Mouse (Mus musculus) brain, adult 2 months (tissue): ENCODE results near the gene Olfr394.
"Not testable (repeated sequence)": the region's sequence is repeated elsewhere in the genome, so short reads cannot be mapped to it uniquely, and the experiment has no call there.

Experiments
- DNase-seq: peaks from one replicate; pipeline ENCODE4 v3.0.0; 2011; ENCODE audit warnings: low read depth, low spot score

Olfr394 gene

GRCm38 (mm10) chr11:73890671-73891070, at the start of gene Olfr394:
TSS of gene Olfr394 (minus strand) at chr11:73890771.
- DNase-seq, result no peak

- DNase-seq, result no peak
Measured at GRCm38 (mm10) chr11:73936377-73936776, 45.8 kb upstream of the Olfr394 start, which contains the start of gene Olfr23. TSS of gene Olfr23 (plus strand) at chr11:73936677.

- not testable (repeated sequence) for DNase-seq
Measured at GRCm38 (mm10) chr11:73909199-73909598, 18.6 kb upstream of the Olfr394 start, which contains the start of gene Olfr395. TSS of gene Olfr395 (minus strand) at chr11:73909299.

GRCm38 (mm10) chr11:73851354-73851753, 39.2 kb downstream of the Olfr394 start, which contains the start of gene Olfr393:
TSS of gene Olfr393 (minus strand) at chr11:73851454.
- DNase-seq, result no peak
